Mouse (Mus musculus): ENCODE measurements at regions not wholly inside any gene's neighbourhood (a gene's known extent, or its start where the extent isn't known, plus 50 kb on each side); places are given as distances from the start of the nearest gene placed in this dataset.
A peak's percentile ranks its signal among the peaks of the same experiment; 100 is the strongest.

- intact Hi-C loops (cut with DNase I) = no loop called here
Observed at GRCm38 (mm10) chr11:117413133-117413532, 71.0 kb upstream of the Gm11733 start.

DNA sequence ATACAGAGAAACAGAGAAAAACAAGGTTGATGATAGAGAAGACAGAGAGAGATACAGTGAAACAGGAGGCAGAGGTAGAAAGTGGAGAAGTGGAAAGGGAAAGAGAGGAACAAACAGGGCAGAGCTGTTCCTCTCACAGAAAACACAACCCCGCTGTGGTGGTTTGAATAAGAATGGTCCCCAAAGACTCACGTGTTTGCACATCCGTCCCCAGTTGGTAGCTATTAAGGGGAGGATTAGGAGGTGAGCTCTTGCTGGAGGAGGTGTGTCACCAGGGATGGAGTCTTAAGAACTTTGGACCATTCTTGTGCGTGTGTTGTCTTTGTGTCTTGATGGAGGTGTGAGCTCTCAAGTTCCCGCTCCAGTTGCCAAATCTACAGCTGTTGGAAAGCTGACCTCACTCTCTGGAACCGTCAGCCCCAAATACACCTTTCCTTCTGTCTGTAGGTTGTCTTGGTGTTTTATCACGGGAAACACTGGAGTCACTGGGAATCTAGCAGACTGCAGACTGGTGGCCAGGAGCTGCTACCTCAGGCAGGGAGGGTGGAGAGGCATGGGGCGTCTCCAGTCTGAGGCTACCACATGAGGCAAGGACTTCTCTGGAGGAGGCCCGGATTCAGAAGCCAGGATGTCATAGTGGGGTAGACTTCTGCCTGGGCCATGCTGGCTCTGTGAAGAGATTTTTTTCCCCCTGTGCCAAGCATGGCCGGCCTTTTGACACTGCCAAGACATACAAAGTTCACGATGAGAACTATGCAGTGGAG, 70.0 kb upstream of the Gm11733 start:
- intact Hi-C loops (cut with DNase I) = no loop called here
- no peak for DNase-seq

More at GRCm38 (mm10) chr11:117413133-117413532, 71.0 kb upstream of the Gm11733 start:
- no peak for DNase-seq

DNA sequence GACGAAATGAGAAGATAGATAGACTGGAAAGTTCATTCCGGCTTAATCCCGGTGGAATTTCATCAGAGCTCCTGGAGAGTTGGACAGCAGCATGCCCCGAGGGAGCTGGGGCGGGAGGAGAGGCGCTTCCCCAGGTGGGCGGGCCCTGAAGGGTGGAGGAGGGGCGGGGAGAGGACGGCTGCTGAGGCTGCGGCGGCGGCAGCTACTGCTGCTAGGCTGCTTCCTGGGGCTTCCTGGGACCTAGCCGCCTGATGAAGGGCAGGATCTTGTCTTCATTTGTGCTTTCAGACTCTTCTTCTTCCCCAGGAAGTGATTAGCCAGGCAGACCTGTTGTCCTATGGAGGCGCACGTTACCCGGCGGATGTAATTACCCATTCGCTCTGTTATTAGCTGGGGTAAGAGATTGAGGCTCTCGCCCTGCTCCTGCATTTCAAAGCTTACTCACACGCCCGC, 69.3 kb upstream of the Gm11733 start:
- intact Hi-C loops (cut with DNase I) = no loop called here
- peak; percentile 76 to 78 for DNase-seq

- intact Hi-C loops (cut with DNase I) = no loop called here
- DNase-seq = no peak
Observed at GRCm38 (mm10) chr11:117415466-117415865, 68.7 kb upstream of the Gm11733 start.

- intact Hi-C loops (cut with DNase I) = no loop called here
- no peak for DNase-seq
Observed at GRCm38 (mm10) chr11:117415955-117416354, 68.2 kb upstream of the Gm11733 start.

GRCm38 (mm10) chr11:117416984-117417670, 67.0 kb upstream of the Gm11733 start:
- DNase-seq = no peak
- intact Hi-C loops (cut with DNase I) = no loop called here

DNA sequence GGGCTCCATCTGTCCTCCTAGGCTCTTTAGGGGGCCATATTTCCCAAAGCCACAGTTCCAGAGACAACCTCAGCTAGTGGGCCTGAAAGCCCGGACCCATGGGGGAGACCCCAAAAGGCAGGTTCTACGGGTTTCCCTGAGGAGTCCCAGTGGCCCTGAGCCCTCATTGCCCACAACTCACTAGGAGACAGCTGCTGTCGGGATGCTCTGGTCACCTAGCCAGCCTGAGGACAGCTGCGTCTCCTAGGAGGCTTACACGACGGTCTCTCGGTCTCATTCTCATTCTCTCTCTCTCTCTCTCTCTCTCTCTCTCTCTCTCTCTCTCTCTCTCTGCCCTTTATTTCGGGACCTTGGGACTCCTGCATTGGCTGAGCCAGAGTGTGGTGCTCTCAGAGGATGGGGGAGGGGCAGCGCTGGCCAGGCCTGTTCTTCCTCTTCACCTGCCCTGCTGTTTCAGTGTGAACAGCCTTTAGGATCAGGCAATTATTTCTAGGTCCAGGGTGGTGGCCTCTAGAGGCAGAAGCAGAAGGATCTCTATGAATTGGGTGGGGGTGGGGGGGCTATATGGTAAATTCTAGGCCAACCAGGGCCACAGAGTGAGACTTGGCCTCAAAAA, 66.1 kb upstream of the Gm11733 start:
- intact Hi-C loops (cut with DNase I) = no loop called here
- no peak for DNase-seq

GRCm38 (mm10) chr11:117418939-117419338, 65.2 kb upstream of the Gm11733 start:
- peak; percentile 68 for DNase-seq
- intact Hi-C loops (cut with DNase I) = no loop called here

- no peak for DNase-seq
- intact Hi-C loops (cut with DNase I) = no loop called here
Observed at GRCm38 (mm10) chr11:117419351-117419969, 64.7 kb upstream of the Gm11733 start.

- intact Hi-C loops (cut with DNase I) = no loop called here
- no peak for DNase-seq
Observed at GRCm38 (mm10) chr11:117422713-117423112, 61.5 kb upstream of the Gm11733 start.

DNA sequence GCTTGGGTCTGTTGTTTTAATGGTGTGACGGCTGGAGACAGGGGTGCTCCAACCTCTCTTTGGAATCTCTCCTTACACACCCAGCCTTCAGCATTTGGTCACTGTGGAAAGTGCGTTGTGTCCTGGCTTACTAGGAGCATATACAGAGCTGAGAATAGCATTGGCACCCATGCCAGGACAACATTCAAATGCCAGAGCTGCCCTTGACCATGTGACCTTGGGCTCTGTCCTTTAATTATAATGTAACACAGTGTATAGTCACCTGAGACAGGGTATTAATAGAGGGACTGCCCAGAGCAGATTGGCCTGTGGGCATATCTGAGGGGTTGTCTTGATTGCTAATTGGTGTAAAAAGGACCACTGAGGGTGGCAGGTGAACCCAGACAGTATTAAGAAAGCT, 60.7 kb upstream of the Gm11733 start:
- intact Hi-C loops (cut with DNase I) = no loop called here
- DNase-seq = peak; percentile 45 to 56

- intact Hi-C loops (cut with DNase I) = no loop called here
- no peak for DNase-seq
Observed at GRCm38 (mm10) chr11:117425466-117425865, 58.7 kb upstream of the Gm11733 start.

DNA sequence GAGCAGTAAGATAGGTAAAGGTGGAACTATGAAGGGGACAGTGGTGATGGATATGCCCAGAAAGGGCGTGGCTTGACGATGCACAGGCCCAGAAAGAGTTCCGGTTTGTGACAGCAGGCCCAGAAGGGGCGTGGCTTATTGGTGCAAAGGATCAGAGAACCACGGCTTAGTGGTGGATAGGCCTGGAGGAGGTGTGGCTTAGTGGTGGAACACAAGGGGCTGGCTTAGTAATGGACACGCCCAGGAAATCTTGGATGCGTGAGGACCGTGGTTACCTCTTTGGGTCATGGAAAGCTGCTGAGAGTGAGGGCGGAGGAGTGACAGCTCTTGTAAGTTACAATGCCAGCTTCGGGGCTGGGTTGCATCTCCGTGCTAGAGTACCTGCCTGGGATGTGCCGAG, 58.2 kb upstream of the Gm11733 start:
- intact Hi-C loops (cut with DNase I) = no loop called here
- peak in 1 of 2 experiments; percentile 53 for DNase-seq

DNA sequence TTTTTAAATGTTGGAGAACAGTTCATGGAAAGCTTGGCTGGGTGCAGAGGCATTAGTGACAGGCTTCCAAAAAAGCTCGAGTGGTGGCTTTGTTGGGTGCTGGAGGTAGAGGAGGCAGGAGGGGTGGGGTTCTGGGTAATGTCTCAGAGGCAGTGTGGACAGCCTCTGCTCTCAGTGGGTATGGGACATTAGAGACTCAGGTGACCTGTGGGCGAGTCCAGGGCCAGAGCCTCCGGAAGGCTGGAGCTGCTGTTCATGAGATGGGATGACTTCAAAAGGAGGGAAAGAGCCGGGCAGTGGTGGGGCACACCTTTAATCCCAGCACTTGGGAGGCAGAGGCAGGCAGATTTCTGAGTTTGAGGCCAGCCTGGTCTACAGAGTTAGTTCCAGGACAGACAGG, 57.5 kb upstream of the Gm11733 start:
- intact Hi-C loops (cut with DNase I) = no loop called here
- no peak for DNase-seq

- DNase-seq = no peak
- intact Hi-C loops (cut with DNase I) = no loop called here
Observed at GRCm38 (mm10) chr11:117427808-117428510, 56.2 kb upstream of the Gm11733 start.

GRCm38 (mm10) chr11:117429326-117429752, 54.8 kb upstream of the Gm11733 start:
- peak; percentile 58 to 63 for DNase-seq
- intact Hi-C loops (cut with DNase I) = no loop called here

DNA sequence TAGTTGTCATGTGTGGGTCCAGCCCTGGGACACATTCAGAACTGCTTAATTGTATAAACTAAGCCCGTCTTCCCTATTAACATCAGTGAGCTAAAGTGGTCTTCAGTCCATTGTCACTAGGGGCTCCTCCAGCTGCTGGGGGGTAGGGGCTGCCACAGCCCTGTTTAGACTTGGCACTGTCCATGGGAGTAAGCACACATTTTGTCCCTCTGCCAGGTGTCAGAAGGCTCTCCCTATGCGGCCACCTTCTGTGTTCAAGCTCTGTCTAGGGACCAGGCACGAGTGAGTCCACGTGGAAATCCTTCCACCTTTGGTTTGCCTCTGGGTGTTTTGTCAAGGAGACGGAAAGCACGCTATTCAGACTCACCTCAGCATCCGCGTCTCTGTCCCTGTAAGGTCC, 54.3 kb upstream of the Gm11733 start:
- intact Hi-C loops (cut with DNase I) = no loop called here
- peak in 1 of 2 experiments; percentile 36 for DNase-seq

DNA sequence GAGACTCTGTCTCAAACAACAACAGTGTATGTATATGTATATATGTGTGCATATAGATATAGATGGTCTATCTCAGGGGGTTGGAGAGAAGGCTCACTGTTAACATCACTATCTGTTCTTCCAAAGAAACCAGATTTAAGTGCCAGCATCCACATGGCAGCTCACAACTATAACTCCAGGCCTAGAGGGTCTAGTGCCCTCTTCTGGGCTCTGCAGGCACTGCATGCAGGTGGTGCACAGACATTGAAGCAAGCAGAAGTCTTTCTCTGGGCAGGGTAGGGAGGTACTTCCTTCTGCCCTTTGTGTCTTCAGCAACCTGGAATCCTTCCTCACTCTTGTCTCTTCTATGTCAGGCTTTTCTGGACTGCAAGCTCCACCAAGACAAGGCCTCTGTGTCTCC, 50.1 kb upstream of the Gm11733 start:
- DNase-seq = no peak
- intact Hi-C loops (cut with DNase I) = no loop called here
